Mouse (Mus musculus) embryonic facial prominence, embryonic 10.5 days (tissue): ENCODE measurements around the gene H1fnt. TPM values are rescaled to one million over a fixed set of nuclear protein-coding genes. Genes with fewer than 3 reads are reported as not detected.

Experiments
- DNase-seq: peaks from one replicate; pipeline ENCODE4 v3.0.0-alpha.2; 2017; ENCODE audit warnings: low spot score
- H3K27ac ChIP-seq: fragments of 300-500 bp; sonication (generic); replicated peaks from 2 replicates; pipeline ENCODE4 v1.5.1; 2016; ENCODE audit warnings: mild to moderate bottlenecking
- H3K27me3 ChIP-seq: fragments of 300-500 bp; sonication (generic); replicated peaks from 2 replicates; pipeline ENCODE4 v1.6.1; 2016; ENCODE audit warnings: low read depth, mild to moderate bottlenecking; ENCODE audit not compliant: poor library complexity, severe bottlenecking
- H3K36me3 ChIP-seq: fragments of 300-500 bp; sonication (generic); replicated peaks from 2 replicates; pipeline ENCODE4 v1.6.1; 2016; ENCODE audit warnings: mild to moderate bottlenecking, moderate library complexity
- H3K4me1 ChIP-seq: fragments of 300-500 bp; sonication (generic); 2 replicates; pipeline ENCODE4 v1.6.1; 2016
- H3K4me3 ChIP-seq: fragments of 300-500 bp; sonication (generic); 2 replicates; pipeline ENCODE4 v1.5.1; 2016; ENCODE audit warnings: mild to moderate bottlenecking, moderate library complexity
- H3K9me3 ChIP-seq: fragments of 300-500 bp; sonication (generic); 2 replicates; pipeline ENCODE4 v1.6.1; 2016; ENCODE audit warnings: mild to moderate bottlenecking
- WGBS: fragments of 180-500 bp; shearing (Covaris S2); methylation state at CpG from one replicate; pipeline ENCODE4 v1.1.7; 2016; 5-methylcytosine and 5-hydroxymethylcytosine counted together
- polyA plus RNA-seq: library from polyadenylated mRNA; unstranded; fragments of >200 nt; fragmentation: Nextera tagmentation; extraction: Ambion mirVana; gene quantifications from 2 replicates; pipeline ENCODE4 v1.2.1, GENCODE M21; 2016

H1fnt gene
- polyA plus RNA-seq, 1 experiment from 2014 or later, result not detected

GRCm38 (mm10) chr15:98214130-98214529 is 43.0 kb downstream of the H1fnt start:
- Histone ChIP-seq H3K36me3 (no peaks in the 10 kb centered on the region), H3K9me3 (no peaks in the 10 kb centered on the region), H3K4me3 (no peak overlapping the region), H3K27me3 (no peaks in the 10 kb centered on the region), H3K27ac (no peak overlapping the region), H3K4me1 (no peaks in the 10 kb centered on the region)
- WGBS, result 77% methylated on average over 5 of the region's 5 CpGs
- DNase-seq, result no peak

GRCm38 (mm10) chr15:98213336-98213870 is 43.7 kb downstream of the H1fnt start:
- Histone ChIP-seq H3K27me3 (no peaks in the 10 kb centered on the region), H3K9me3 (no peaks in the 10 kb centered on the region), H3K4me3 (no peak overlapping the region), H3K27ac (no peak overlapping the region), H3K4me1 (no peaks in the 10 kb centered on the region), H3K36me3 (no peaks in the 10 kb centered on the region)
- WGBS, result 81% methylated on average over 5 of the region's 5 CpGs
- no peak for DNase-seq

- Histone ChIP-seq H3K4me1 (no peaks in the 10 kb centered on the region), H3K9me3 (no peaks in the 10 kb centered on the region), H3K36me3 (no peaks in the 10 kb centered on the region), H3K4me3 (no peak overlapping the region), H3K27ac (no peak overlapping the region), H3K27me3 (no peaks in the 10 kb centered on the region)
- WGBS, result 83% methylated on average over 7 of the region's 7 CpGs
- no peak for DNase-seq
Measured at GRCm38 (mm10) chr15:98209676-98210075, 47.4 kb downstream of the H1fnt start.

Other genes starting within 250 kb of the H1fnt start
- gene Pfkm, start 164.7 kb downstream of the H1fnt start, polyA plus RNA-seq, result 36.6 and 39.8 TPM in 2 replicates
- gene Senp1, start 163.5 kb downstream of the H1fnt start, polyA plus RNA-seq, result 46.6 and 47.3 TPM in 2 replicates
- gene Asb8, start 91.7 kb downstream of the H1fnt start, polyA plus RNA-seq, result 38.0 and 43.2 TPM in 2 replicates
- gene Ccdc184, start 90.1 kb downstream of the H1fnt start, polyA plus RNA-seq, result 2.1 and 2.5 TPM in 2 replicates
- not detected in 2 replicates for gene Olfr288, start 61.8 kb downstream of the H1fnt start, polyA plus RNA-seq
- not detected in 2 replicates for gene Gm44579, start 36.3 kb downstream of the H1fnt start, polyA plus RNA-seq
- not detected in 2 replicates for gene Olfr287, start 36.2 kb downstream of the H1fnt start, polyA plus RNA-seq
- not detected in 2 replicates for gene Olfr286, start 22.8 kb downstream of the H1fnt start, polyA plus RNA-seq
- 0.44 and 0.52 TPM in 2 replicates for gene Zfp641, start 38.9 kb upstream of the H1fnt start, polyA plus RNA-seq
- gene Olfr285, start 60.1 kb upstream of the H1fnt start, polyA plus RNA-seq, result not detected in 2 replicates
- not detected in 2 replicates for gene Olfr284, start 83.7 kb upstream of the H1fnt start, polyA plus RNA-seq
- not detected in 2 replicates for gene Olfr283, start 123.7 kb upstream of the H1fnt start, polyA plus RNA-seq
- gene Olfr282, start 173.9 kb upstream of the H1fnt start, polyA plus RNA-seq, result not detected in 2 replicates
- gene Olfr281, start 195.3 kb upstream of the H1fnt start, polyA plus RNA-seq, result not detected in 2 replicates
- not detected in 2 replicates for gene OR5BS1P, start 212.6 kb upstream of the H1fnt start, polyA plus RNA-seq
- gene Lalba, start 225.4 kb upstream of the H1fnt start, polyA plus RNA-seq, result 0.20 and 0.26 TPM in 2 replicates
- gene Olfr279, start 235.1 kb upstream of the H1fnt start, polyA plus RNA-seq, result not detected in 2 replicates